Mouse (Mus musculus) CH12.LX (cell line): ENCODE measurements at regions not wholly inside any gene's neighbourhood (a gene's known extent, or its start where the extent isn't known, plus 50 kb on each side); places are given as distances from the start of the nearest gene placed in this dataset.

Source experiments
- DNase-seq: peaks from one replicate; pipeline ENCODE4 v3.0.0-alpha.2; 2013; ENCODE audit errors: extremely low read depth
- H3K27ac ChIP-seq: 2 replicates; pipeline ENCODE4 v1.5.1; 2012; ENCODE audit warnings: low read depth, mild to moderate bottlenecking, control low read depth, moderate library complexity; ENCODE audit not compliant: insufficient read depth
- H3K27me3 ChIP-seq: replicated peaks from 2 replicates; pipeline ENCODE3; 2012; ENCODE audit warnings: inconsistent platforms
- H3K36me3 ChIP-seq, 2 experiments: replicated peaks in 1 of 2; 2 replicates each; pipeline versions ENCODE3 to v1.6.1; 2012; ENCODE audit warnings: inconsistent platforms in 1 of 2, low read length in 1 of 2, mild to moderate bottlenecking in 1 of 2, mixed read lengths in 1 of 2, moderate library complexity in 1 of 2; ENCODE audit not compliant: control insufficient read depth in 1 of 2, insufficient read depth in 1 of 2
- H3K4me1 ChIP-seq, 2 experiments: 2 replicates each; pipeline ENCODE4 v1.6.1; 2012; ENCODE audit warnings: inconsistent platforms in 1 of 2, moderate library complexity in 1 of 2; ENCODE audit not compliant: insufficient read depth in 2 of 2, control insufficient read depth in 1 of 2
- H3K4me2 ChIP-seq: 2 replicates; pipeline ENCODE4 v1.6.1; 2012; ENCODE audit warnings: low read depth, mild to moderate bottlenecking, control low read depth; ENCODE audit not compliant: poor library complexity, insufficient read depth, severe bottlenecking
- H3K4me3 ChIP-seq, 3 experiments: fragments of 150-350 bp in 1 of 3; sonication (generic) in 1 of 3; replicated peaks in 1 of 3; 2 replicates each; pipeline versions ENCODE3 to v1.5.1; 2011 to 2012; ENCODE audit warnings: low read depth in 2 of 3, low read length in 2 of 3, mild to moderate bottlenecking in 2 of 3, moderate library complexity in 2 of 3, control low read depth in 1 of 3, improper control_type of control experiment in 1 of 3, inconsistent platforms in 1 of 3, mixed read lengths in 1 of 3; ENCODE audit not compliant: poor library complexity in 1 of 3
- H3K79me2 ChIP-seq: replicated peaks from 2 replicates; pipeline ENCODE4 v1.6.1; 2012; ENCODE audit warnings: mild to moderate bottlenecking, moderate library complexity; ENCODE audit not compliant: control insufficient read depth, poor library complexity, insufficient read depth, severe bottlenecking; ENCODE audit errors: extremely low read depth
- H3K9ac ChIP-seq: 2 replicates; pipeline ENCODE4 v1.6.1; 2012; ENCODE audit warnings: low read depth, mild to moderate bottlenecking, control low read depth, moderate library complexity; ENCODE audit not compliant: insufficient read depth
- H3K9me3 ChIP-seq: replicated peaks from 2 replicates; pipeline ENCODE3; 2012; ENCODE audit warnings: low read length, inconsistent platforms, mixed read lengths
- CHD1 ChIP-seq: IDR thresholded peaks from 2 replicates; pipeline ENCODE4 v1.6.1; 2012; ENCODE audit warnings: low read depth, low read length, improper control_type of control experiment, inconsistent platforms
- ELF1 ChIP-seq: IDR thresholded peaks from 2 replicates; pipeline ENCODE4 v1.6.1; 2014; ENCODE audit warnings: low read depth, mild to moderate bottlenecking, inconsistent platforms, low read length, improper control_type of control experiment
- ETS1 ChIP-seq: conservative IDR thresholded peaks from 2 replicates; pipeline ENCODE4 v1.6.1; 2012; ENCODE audit warnings: low read depth, mild to moderate bottlenecking, inconsistent platforms, low read length, improper control_type of control experiment, moderate library complexity
- HCFC1 ChIP-seq: IDR thresholded peaks from 2 replicates; pipeline ENCODE4 v1.6.1; 2012; ENCODE audit warnings: low read depth, mild to moderate bottlenecking, inconsistent platforms, low read length, improper control_type of control experiment
- IRF4 ChIP-seq: IDR thresholded peaks from 2 replicates; pipeline ENCODE4 v1.6.1; 2014; ENCODE audit warnings: low read depth, mild to moderate bottlenecking, inconsistent platforms, low read length, improper control_type of control experiment
- JUN ChIP-seq: IDR thresholded peaks from 2 replicates; pipeline ENCODE4 v1.6.1; 2011; ENCODE audit warnings: low read depth, mild to moderate bottlenecking, low read length, improper control_type of control experiment, moderate library complexity; ENCODE audit not compliant: insufficient read depth
- JUND ChIP-seq: conservative IDR thresholded peaks from 2 replicates; pipeline ENCODE4 v1.6.1; 2011; ENCODE audit warnings: low read depth, low read length, improper control_type of control experiment
- MAFK ChIP-seq: IDR thresholded peaks from 2 replicates; pipeline ENCODE4 v1.6.1; 2011; ENCODE audit warnings: low read length, improper control_type of control experiment; ENCODE audit not compliant: insufficient replicate concordance
- MEF2A ChIP-seq: IDR thresholded peaks from 2 replicates; pipeline ENCODE4 v1.6.1; 2014; ENCODE audit warnings: low read depth, mild to moderate bottlenecking, inconsistent platforms, low read length, improper control_type of control experiment, borderline replicate concordance
- MXI1 ChIP-seq: IDR thresholded peaks from 2 replicates; pipeline ENCODE4 v1.6.1; 2011; ENCODE audit warnings: mild to moderate bottlenecking, low read depth, low read length, improper control_type of control experiment
- MYC ChIP-seq: IDR thresholded peaks from 2 replicates; pipeline ENCODE4 v1.6.1; 2011; ENCODE audit warnings: low read depth, mild to moderate bottlenecking, improper control_type of control experiment, low read length
- NRF1 ChIP-seq: IDR thresholded peaks from 2 replicates; pipeline ENCODE4 v1.6.1; 2014; ENCODE audit warnings: low read depth, mild to moderate bottlenecking, inconsistent platforms, low read length, improper control_type of control experiment, moderate library complexity
- PAX5 ChIP-seq: IDR thresholded peaks from 2 replicates; pipeline ENCODE4 v1.6.1; 2012; ENCODE audit warnings: low read length, inconsistent platforms, mixed read lengths
- RCOR1 ChIP-seq: conservative IDR thresholded peaks from 2 replicates; pipeline ENCODE4 v1.6.1; 2012; ENCODE audit warnings: low read depth, mild to moderate bottlenecking, inconsistent platforms, low read length, improper control_type of control experiment
- SIN3A ChIP-seq: IDR thresholded peaks from 2 replicates; pipeline ENCODE4 v1.6.1; 2012; ENCODE audit warnings: low read length, improper control_type of control experiment, inconsistent platforms
- TCF12 ChIP-seq: IDR thresholded peaks from 2 replicates; pipeline ENCODE4 v1.6.1; 2014; ENCODE audit warnings: low read depth, mild to moderate bottlenecking, inconsistent platforms, low read length, improper control_type of control experiment
- USF1 ChIP-seq: IDR thresholded peaks from 2 replicates; pipeline ENCODE4 v1.6.1; 2014; ENCODE audit warnings: low read depth, mild to moderate bottlenecking, inconsistent platforms, low read length, improper control_type of control experiment
- USF2 ChIP-seq: conservative IDR thresholded peaks from 2 replicates; pipeline ENCODE4 v1.6.1; 2011; ENCODE audit warnings: low read depth, low read length, improper control_type of control experiment
- ZKSCAN1 ChIP-seq: IDR thresholded peaks from 2 replicates; pipeline ENCODE4 v1.6.1; 2012; ENCODE audit warnings: low read depth, inconsistent platforms, low read length, improper control_type of control experiment, borderline replicate concordance
- ZMIZ1 ChIP-seq: IDR thresholded peaks from 2 replicates; pipeline ENCODE4 v1.6.1; 2012; ENCODE audit warnings: low read depth, mild to moderate bottlenecking, inconsistent platforms, low read length, improper control_type of control experiment
- dilution Hi-C: fragments of 300-500 bp; cut with MboI; formaldehyde crosslinking; loops from 2 replicates; pipeline ENCODE4 v1.14.3; 2020; ENCODE audit warnings: low sequenced_read_pairs; ENCODE audit not compliant: extremely low pct_unique_long_range_greater_than_20kb, extremely low pct_ligation_motif_present
- in situ Hi-C: fragments of 300-500 bp; cut with MboI; formaldehyde crosslinking; loops from 3 replicates; pipeline ENCODE4 v1.14.3; 2019; ENCODE audit warnings: low sequenced_read_pairs, low pct_ligation_motif_present, low pct_unique_long_range_greater_than_20kb, mixed read lengths

DNA sequence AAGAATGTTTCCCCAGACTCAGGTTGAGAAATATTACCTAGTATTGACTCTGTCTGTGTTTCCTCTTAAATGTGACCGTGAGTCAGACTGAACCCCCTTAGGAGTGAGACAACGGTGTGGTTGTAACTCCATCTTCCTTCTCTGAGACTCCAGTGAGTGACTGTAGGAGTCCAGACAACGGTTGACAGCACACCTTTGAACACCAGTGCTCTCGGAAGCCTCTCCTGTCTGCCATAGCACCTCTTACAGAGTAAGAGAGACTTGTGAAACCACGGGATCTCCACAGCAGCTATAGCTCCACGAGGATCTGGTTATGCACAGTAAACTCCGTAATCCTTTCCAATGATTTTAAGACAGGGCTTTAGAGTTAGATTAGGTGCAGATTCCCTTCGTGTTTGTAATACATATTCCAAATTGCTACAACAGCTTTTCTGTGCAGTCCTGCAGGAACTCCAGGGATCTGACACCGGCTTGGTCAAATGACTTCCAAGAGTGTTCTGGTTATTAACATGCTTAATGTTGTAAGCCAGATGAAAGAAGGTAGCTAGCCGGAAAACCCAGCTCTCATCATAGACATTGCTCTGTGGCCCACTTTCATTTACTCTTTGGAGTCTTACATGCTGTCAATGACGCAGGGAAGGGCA is 72.7 kb upstream of the Cdh6 start:
- H3K27me3 ChIP-seq = no peaks in the 10 kb centered on the region
- no peaks in the 10 kb centered on the region for H3K79me2 ChIP-seq
- dilution Hi-C loops = no loop called here
- H3K4me2 ChIP-seq = no peak overlapping the region
- no peak for TF ChIP-seq PAX5
- no peak for TF ChIP-seq RCOR1
- TF ChIP-seq CHD1 = no peak
- TF ChIP-seq HCFC1 = no peak
- TF ChIP-seq NRF1 = no peak
- TF ChIP-seq ETS1 = no peak
- TF ChIP-seq MYC = no peak
- TF ChIP-seq ZKSCAN1 = no peak
- no peak for TF ChIP-seq USF1
- no peak for TF ChIP-seq IRF4
- no peak for TF ChIP-seq SIN3A
- no peak for TF ChIP-seq USF2
- no peak for TF ChIP-seq TCF12
- TF ChIP-seq JUND = no peak
- no peak for TF ChIP-seq JUN
- no peak for TF ChIP-seq ELF1
- in situ Hi-C loops = no loop called here
- H3K9me3 ChIP-seq = no peaks in the 10 kb centered on the region
- H3K9ac ChIP-seq = no peak overlapping the region
- H3K27ac ChIP-seq = no peak overlapping the region
- no peak overlapping the region for H3K4me3 ChIP-seq
- DNase-seq = no peak
- H3K36me3 ChIP-seq = no peaks in the 10 kb centered on the region
- peaks cover 0 to 3% of the 10 kb centered on the region in 2 experiments; a peak in 2 of 4 replicates for H3K4me1 ChIP-seq

DNA sequence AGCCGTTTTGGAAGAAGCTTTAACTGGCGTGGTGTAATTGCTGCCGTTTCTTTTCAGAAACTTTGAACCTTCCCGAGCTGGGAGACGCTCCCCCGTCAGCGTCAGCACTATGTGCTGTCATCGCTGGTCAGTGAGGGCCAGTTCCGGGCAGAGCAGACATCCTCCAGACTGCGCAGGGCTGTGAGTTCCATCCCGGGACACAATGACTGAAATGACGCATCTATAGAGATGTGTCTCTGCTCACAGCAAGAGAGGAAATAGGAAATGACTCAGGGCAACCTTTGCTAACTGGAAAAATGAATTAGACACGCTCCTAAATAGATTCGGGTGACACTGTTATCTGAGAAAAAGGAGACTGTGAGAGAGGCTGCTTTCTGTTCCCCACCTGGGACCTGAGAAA is 70.8 kb upstream of the Cdh6 start:
- H3K27ac ChIP-seq = no peak overlapping the region
- H3K36me3 ChIP-seq = no peaks in the 10 kb centered on the region
- no peaks in the 10 kb centered on the region for H3K79me2 ChIP-seq
- DNase-seq = peak; percentile 12
- dilution Hi-C loops (no loop called here), in situ Hi-C loops (no loop called here)
- no peak overlapping the region for H3K9ac ChIP-seq
- TF ChIP-seq ZMIZ1 (no peak), CHD1 (no peak), MAFK (no peak), USF1 (no peak), MXI1 (no peak), MEF2A (no peak)
- peaks cover 0 to 3% of the 10 kb centered on the region in 2 experiments; a peak in 2 of 4 replicates for H3K4me1 ChIP-seq
- H3K4me2 ChIP-seq = peak overlapping the region; percentile 65
- H3K4me3 ChIP-seq = no peak overlapping the region
- no peaks in the 10 kb centered on the region for H3K27me3 ChIP-seq
- H3K9me3 ChIP-seq = no peaks in the 10 kb centered on the region
